Mouse (Mus musculus): ENCODE measurements at regions not wholly inside any gene's neighbourhood (a gene's known extent, or its start where the extent isn't known, plus 50 kb on each side); places are given as distances from the start of the nearest gene placed in this dataset.

GRCm38 (mm10) chr6:31615426-31615970 lies 51.7 kb upstream of the Podxl start:
- H3K9me3 ChIP-seq (replicated peaks), result no peaks in the 10 kb centered on the region
- no peak overlapping the region for H3K4me2 ChIP-seq (replicated peaks)
- no peak for ATAC-seq (ENCODE audit: low FRiP score)
- H3K9ac ChIP-seq, result no peak overlapping the region
- H3K27me3 ChIP-seq, result no peaks in the 10 kb centered on the region
- H3K4me3 ChIP-seq, result no peak overlapping the region
- H3K36me3 ChIP-seq, result no peaks in the 10 kb centered on the region
- WGBS, result 85% methylated on average over 4 of the region's 4 CpGs
- H3K27ac ChIP-seq, result no peak overlapping the region
- H3K4me1 ChIP-seq, result no peaks in the 10 kb centered on the region

GRCm38 (mm10) chr6:31614563-31614962 lies 50.8 kb upstream of the Podxl start:
- H3K4me2 ChIP-seq (replicated peaks), result no peak overlapping the region
- H3K4me1 ChIP-seq, result no peaks in the 10 kb centered on the region
- H3K4me3 ChIP-seq, result no peak overlapping the region
- H3K27me3 ChIP-seq, result no peaks in the 10 kb centered on the region
- H3K9me3 ChIP-seq (replicated peaks), result no peaks in the 10 kb centered on the region
- H3K9ac ChIP-seq, result no peak overlapping the region
- no peaks in the 10 kb centered on the region for H3K36me3 ChIP-seq
- ATAC-seq (ENCODE audit: low FRiP score), result no peak
- no peak overlapping the region for H3K27ac ChIP-seq
- WGBS, result 95% methylated on average over 4 of the region's 4 CpGs

- 77% methylated on average over 13 of the region's 13 CpGs for WGBS
- H3K4me3 ChIP-seq, result no peak overlapping the region
- H3K9me3 ChIP-seq (replicated peaks), result no peaks in the 10 kb centered on the region
- H3K4me1 ChIP-seq, result no peaks in the 10 kb centered on the region
- H3K36me3 ChIP-seq, result no peaks in the 10 kb centered on the region
- no peak for ATAC-seq (ENCODE audit: low FRiP score)
- no peak overlapping the region for H3K27ac ChIP-seq
- H3K4me2 ChIP-seq (replicated peaks), result no peak overlapping the region
- H3K27me3 ChIP-seq, result no peaks in the 10 kb centered on the region
- no peak overlapping the region for H3K9ac ChIP-seq
These were observed 50.0 kb upstream of the Podxl start for GRCm38 (mm10) chr6:31613590-31614319.
